Mouse (Mus musculus) kidney, embryonic 16.5 days (tissue): ENCODE data around the gene Prr15. TPM values are rescaled to one million over a fixed set of nuclear protein-coding genes. Genes with fewer than 3 reads are reported as not detected.

Source experiments
- ATAC-seq: fragments of 200-750 bp; cut with Nextera tagmentation; 2 replicates; pipeline ENCODE4 v1.8.0; 2017; ENCODE audit warnings: moderate TSS enrichment; ENCODE audit not compliant: low FRiP score, low TSS enrichment
- H3K27ac ChIP-seq: fragments of 300-500 bp; sonication (generic); 2 replicates; pipeline ENCODE4 v1.5.1; 2014; ENCODE audit warnings: low read length
- H3K27me3 ChIP-seq: fragments of 300-500 bp; sonication (generic); 2 replicates; pipeline ENCODE4 v1.6.1; 2014; ENCODE audit warnings: low read length, control low read depth, mixed read lengths; ENCODE audit not compliant: insufficient read depth
- H3K36me3 ChIP-seq: fragments of 300-500 bp; sonication (generic); 2 replicates; pipeline ENCODE4 v1.6.1; 2014; ENCODE audit warnings: low read length, control low read depth, mixed read lengths; ENCODE audit not compliant: insufficient read depth
- H3K4me1 ChIP-seq: fragments of 300-500 bp; sonication (generic); 2 replicates; pipeline ENCODE4 v1.6.1; 2014; ENCODE audit warnings: low read length, control low read depth, mixed read lengths; ENCODE audit not compliant: insufficient read depth
- H3K4me2 ChIP-seq: fragments of 300-500 bp; sonication (generic); replicated peaks from 2 replicates; pipeline ENCODE4 v1.6.1; 2014; ENCODE audit warnings: low read depth, low read length
- H3K4me3 ChIP-seq: fragments of 300-500 bp; sonication (generic); 2 replicates; pipeline ENCODE4 v1.5.1; 2014; ENCODE audit warnings: mild to moderate bottlenecking, low read length
- H3K9ac ChIP-seq: fragments of 300-500 bp; sonication (generic); replicated peaks from 2 replicates; pipeline ENCODE4 v1.6.1; 2014; ENCODE audit warnings: low read length
- H3K9me3 ChIP-seq: fragments of 300-500 bp; sonication (generic); 2 replicates; pipeline ENCODE4 v1.6.1; 2016; ENCODE audit warnings: low read length, control low read depth
- WGBS: fragments of 180-500 bp; shearing (Covaris S2); extraction: QIAGEN DNeasy Blood & Tissue Kit; methylation state at CpG from one replicate; pipeline ENCODE4 v1.1.7; 2014; 5-methylcytosine and 5-hydroxymethylcytosine counted together
- polyA plus RNA-seq: library from polyadenylated mRNA; unstranded; fragments of >200 nt; fragmentation: Nextera tagmentation; extraction: Ambion mirVana; gene quantifications from 2 replicates; pipeline ENCODE4 v1.2.1, GENCODE M21; 2015

The Prr15 gene
- polyA plus RNA-seq, 1 experiment from 2014 or later: 9.2 TPM

DNA sequence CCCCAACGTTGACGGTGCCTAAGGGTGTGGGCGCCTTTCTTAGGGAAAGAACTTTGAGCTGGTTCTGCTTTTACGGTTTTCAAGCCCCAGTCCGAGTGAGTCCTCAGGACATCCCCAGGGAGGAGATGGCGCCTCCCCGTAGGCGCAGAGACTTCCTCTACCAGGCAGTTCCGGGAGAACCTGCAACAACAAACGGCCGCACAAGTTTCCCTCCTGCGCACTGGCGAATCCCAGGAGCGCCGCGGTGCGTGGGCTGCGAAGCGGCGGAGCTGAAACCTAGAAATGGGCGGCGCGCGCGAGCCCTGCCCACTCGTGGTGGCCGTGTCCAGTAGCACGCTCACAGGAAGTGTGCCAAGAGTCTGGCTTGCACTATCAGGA lies 2.0 kb downstream of the Prr15 start:
- Histone ChIP-seq H3K4me2 (peak overlapping the region; percentile 94), H3K36me3 (no peaks in the 10 kb centered on the region), H3K9ac (peak overlapping the region; percentile 63), H3K4me1 (peaks cover 37% of the 10 kb centered on the region), H3K9me3 (no peaks in the 10 kb centered on the region), H3K27ac (peak overlapping the region; percentile 35; the same call in 1 of the 2 replicates), H3K4me3 (peak overlapping the region; percentile 60), H3K27me3 (peaks cover 15% of the 10 kb centered on the region)
- 0% methylated on average over 28 of the region's 28 CpGs for WGBS
- peak; percentile 46 for ATAC-seq

DNA sequence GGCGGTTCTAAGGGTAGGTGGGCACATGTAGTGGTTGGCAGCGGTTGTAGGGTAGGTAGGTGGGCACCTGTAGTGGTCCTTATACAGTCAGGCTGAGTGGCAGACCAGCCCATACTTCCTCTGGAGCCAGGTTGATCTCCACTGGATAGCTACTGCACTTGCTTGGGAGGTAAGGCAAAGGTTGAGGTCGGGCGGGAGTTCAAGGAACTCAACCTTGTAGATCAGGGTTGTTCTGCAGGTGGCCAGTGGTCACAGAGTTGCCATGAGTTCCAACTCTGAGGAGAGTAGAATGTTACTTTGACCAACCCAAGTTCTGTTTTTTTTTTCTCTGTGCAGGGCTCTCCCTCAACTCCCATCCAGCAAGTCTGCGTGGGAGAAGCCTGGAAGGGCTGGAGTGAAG lies 3.1 kb downstream of the Prr15 start:
- H3K4me2 ChIP-seq: peak overlapping the region; percentile 94; the same call in 1 of the 2 replicates
- no peak overlapping the region for H3K4me3 ChIP-seq
- H3K9ac ChIP-seq: no peak overlapping the region
- H3K4me1 ChIP-seq: peaks cover 43% of the 10 kb centered on the region
- ATAC-seq: no peak
- no peaks in the 10 kb centered on the region for H3K36me3 ChIP-seq
- WGBS: 96% methylated on average over 5 of the region's 5 CpGs
- H3K27me3 ChIP-seq: peaks cover 15% of the 10 kb centered on the region
- no peaks in the 10 kb centered on the region for H3K9me3 ChIP-seq
- no peak overlapping the region for H3K27ac ChIP-seq

DNA sequence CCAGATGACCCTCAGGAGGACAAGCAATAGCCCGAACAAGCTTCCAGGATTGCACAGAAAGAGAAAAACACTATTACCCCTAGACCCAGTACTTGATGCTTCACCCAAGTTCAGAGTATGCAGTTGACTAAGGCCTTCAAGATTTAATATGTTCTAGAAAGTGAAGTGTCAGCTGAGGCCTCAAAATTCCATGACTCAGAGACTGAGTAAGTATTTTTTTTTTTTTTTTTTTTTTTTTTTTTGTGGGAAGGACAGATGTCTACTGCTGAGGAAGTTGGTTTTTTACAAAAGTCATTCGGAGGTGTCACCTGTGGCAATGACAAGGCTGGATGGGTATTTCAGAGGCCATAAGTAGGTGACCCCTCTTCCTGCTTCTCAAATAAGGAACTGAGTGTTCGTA lies 4.0 kb downstream of the Prr15 start:
- Histone ChIP-seq H3K4me1 (peaks cover 43% of the 10 kb centered on the region), H3K4me2 (peak overlapping the region; percentile 30), H3K36me3 (no peaks in the 10 kb centered on the region), H3K9ac (no peak overlapping the region), H3K27me3 (peaks cover 8% of the 10 kb centered on the region), H3K9me3 (no peaks in the 10 kb centered on the region), H3K27ac (no peak overlapping the region), H3K4me3 (no peak overlapping the region)
- WGBS: 84% methylated on average over 3 of the region's 3 CpGs
- no peak for ATAC-seq

DNA sequence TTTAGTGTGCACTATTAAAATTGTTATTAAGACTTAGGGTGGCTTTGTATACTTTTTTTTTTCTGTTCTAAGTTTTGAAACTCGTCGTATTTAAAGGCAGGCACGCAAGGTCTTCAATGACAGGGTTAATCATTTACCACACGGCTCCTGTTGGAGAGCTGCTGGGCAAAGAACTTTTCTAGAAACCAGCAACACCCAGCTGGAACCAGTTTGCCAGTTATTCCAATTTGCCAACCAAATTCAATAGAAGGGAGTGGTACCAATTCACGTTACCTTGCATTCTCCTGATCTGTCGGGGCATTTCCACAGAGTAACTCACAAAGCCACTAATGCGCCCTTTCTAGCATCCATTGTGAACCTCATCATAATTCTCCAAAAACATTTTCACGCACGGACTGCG lies 4.5 kb downstream of the Prr15 start:
- Histone ChIP-seq H3K9ac (no peak overlapping the region), H3K4me2 (peak overlapping the region; percentile 30), H3K27me3 (peaks cover 6% of the 10 kb centered on the region; the same call in 1 of the 2 replicates), H3K4me3 (no peak overlapping the region), H3K9me3 (no peaks in the 10 kb centered on the region), H3K4me1 (peaks cover 43% of the 10 kb centered on the region), H3K36me3 (no peaks in the 10 kb centered on the region), H3K27ac (no peak overlapping the region)
- 68% methylated on average over 10 of the region's 10 CpGs for WGBS
- ATAC-seq: no peak

DNA sequence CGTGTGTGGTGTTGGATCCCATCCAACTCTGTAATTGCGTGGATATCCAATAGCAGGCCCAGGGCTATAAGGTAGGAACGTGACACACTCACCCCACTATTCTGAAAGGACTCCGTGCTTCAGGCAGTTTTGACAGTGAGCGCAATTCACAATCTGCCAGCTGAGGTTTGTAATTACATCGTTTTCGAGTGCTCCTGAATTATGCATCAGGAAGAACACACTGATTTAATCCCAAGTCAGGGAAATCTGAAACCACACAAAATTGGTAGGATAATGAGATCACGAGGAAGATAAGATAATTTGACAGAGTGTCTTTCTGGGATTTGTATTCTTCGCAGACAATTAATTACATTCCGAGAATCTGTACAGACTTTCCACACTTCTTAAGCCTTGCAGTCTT lies 6.1 kb downstream of the Prr15 start:
- H3K4me1 ChIP-seq: peaks cover 43% of the 10 kb centered on the region
- H3K9me3 ChIP-seq: no peaks in the 10 kb centered on the region
- ATAC-seq: no peak
- no peak overlapping the region for H3K4me3 ChIP-seq
- no peak overlapping the region for H3K27ac ChIP-seq
- H3K36me3 ChIP-seq: no peaks in the 10 kb centered on the region
- 31% methylated on average over 10 of the region's 10 CpGs for WGBS
- H3K27me3 ChIP-seq: no peaks in the 10 kb centered on the region; the same call in 1 of the 2 replicates
- no peak overlapping the region for H3K4me2 ChIP-seq
- no peak overlapping the region for H3K9ac ChIP-seq

DNA sequence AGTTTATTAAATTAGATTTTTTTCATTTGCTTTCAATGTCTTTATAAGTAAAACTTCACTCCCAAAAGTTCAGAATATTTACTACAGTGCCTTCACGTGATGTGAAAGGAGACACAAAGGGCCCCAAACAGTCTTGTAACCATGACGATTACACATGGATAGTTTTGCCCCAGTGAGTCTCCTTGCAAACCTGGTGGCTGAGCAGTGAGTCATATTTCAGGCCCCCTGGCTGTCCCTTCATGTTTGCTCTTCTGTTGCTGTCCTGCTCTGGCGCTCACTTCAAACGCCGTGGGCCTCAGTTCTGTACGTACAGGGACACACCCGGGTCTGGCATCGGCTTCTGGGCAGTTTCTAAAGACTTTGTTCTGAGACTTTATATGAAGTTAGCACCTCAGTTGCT lies 6.6 kb downstream of the Prr15 start:
- Histone ChIP-seq H3K9ac (no peak overlapping the region), H3K4me2 (0 out of 2 replicates have a peak overlapping the region, but pooled peaks have one; percentile 1), H3K36me3 (no peaks in the 10 kb centered on the region), H3K4me3 (no peak overlapping the region), H3K4me1 (peaks cover 42% of the 10 kb centered on the region), H3K9me3 (no peaks in the 10 kb centered on the region), H3K27ac (no peak overlapping the region), H3K27me3 (no peaks in the 10 kb centered on the region; the same call in 1 of the 2 replicates)
- peak; percentile 28; the same call in 1 of the 2 replicates for ATAC-seq
- 25% methylated on average over 8 of the region's 8 CpGs for WGBS

DNA sequence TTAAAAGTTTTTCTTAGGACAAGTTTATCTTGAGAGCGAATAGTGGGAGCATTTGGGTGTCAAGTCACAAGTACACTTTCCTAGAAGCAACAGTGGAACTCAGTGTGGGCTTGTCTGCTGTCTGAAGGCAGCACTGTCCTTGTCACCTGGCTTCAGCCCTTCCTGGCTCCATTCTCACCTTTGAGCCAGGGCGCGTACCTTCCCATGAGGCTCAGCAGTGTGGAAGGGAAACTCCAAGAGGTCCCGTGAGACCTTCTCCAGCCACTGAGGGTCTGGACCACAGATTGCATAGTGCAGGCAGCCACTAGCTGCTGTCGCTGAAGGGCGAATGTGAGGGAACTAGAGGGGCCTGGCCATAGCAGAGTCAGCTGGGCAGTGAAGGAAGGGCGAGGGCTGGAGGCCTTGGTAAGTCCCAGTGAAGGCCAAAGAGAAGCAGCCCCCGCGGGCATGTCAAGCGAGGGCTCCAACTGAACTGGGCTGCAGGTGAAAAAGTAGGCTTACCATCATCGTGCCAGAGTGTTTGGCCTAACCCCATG lies 7.5 kb downstream of the Prr15 start:
- peak overlapping the region; percentile 76 for H3K27ac ChIP-seq

DNA sequence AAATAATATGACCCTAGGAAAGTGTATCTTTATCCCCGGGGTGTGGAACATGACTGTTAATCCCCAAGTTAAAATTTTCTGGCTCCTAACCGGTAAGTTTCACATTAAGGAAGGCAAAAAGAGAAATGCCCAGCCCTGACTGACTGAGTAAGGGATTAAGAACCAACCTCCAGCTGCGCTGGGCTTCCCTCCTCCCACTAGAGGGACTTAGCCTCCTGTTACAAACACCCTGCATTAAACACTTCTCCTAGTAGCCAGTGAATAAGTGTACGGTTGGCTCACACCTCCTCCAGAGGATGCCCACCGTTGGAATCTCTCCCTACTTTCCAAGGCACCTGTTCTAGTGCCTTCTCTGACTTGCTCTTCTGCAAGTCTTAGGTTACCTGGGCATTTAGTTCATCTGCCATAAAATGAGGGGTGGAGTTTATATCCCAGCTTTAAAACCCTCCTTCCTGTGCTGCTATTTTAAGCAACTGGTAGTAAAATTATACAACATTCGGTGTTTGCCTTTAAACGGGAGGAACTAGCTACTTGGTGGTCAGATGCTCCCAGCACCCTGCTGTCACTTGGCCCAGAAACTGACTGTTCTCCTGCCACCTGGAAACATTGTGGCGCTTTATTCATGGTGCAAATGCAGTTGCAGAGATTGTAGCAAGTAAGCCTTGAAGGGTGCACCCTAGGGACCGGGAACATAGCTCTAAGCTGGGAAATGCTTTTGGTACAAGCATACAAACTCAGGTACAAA lies 8.2 kb downstream of the Prr15 start:
- Histone ChIP-seq H3K9me3 (no peaks in the 10 kb centered on the region), H3K9ac (no peak overlapping the region), H3K4me1 (peaks cover 29% of the 10 kb centered on the region), H3K4me3 (no peak overlapping the region), H3K4me2 (no peak overlapping the region), H3K27me3 (no peaks in the 10 kb centered on the region), H3K36me3 (no peaks in the 10 kb centered on the region), H3K27ac (peak overlapping the region; percentile 76)
- ATAC-seq: peak; percentile 46
- WGBS: 28% methylated on average over 9 of the region's 9 CpGs

More for the DNA sequence above, 7.5 kb downstream of the Prr15 start:
- Histone ChIP-seq H3K9me3 (no peaks in the 10 kb centered on the region), H3K4me1 (peaks cover 35% of the 10 kb centered on the region), H3K4me3 (no peak overlapping the region), H3K4me2 (no peak overlapping the region), H3K27me3 (no peaks in the 10 kb centered on the region; the same call in 1 of the 2 replicates), H3K36me3 (no peaks in the 10 kb centered on the region), H3K9ac (0 out of 2 replicates have a peak overlapping the region, but pooled peaks have one; percentile 19)
- 62% methylated on average over 11 of the region's 11 CpGs for WGBS
- no peak for ATAC-seq

DNA sequence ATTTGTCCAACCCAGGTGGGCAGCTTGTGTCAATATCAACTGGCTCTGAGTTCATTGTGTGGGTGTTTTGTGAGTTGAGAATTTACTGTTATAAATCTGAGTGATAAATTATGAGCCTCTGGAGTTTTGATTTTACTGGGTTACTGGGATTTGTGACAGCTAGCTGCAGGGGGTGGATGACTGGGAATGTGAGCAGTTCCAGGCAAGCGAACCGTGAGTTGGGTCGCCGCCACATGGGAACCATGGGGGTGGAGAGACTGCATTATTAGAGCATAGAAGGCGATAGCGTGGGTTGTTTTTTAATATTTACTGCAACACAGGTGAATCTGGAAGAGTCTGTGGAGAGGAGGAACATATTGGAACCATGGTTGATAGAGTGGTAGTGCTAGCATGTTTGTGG lies 11.7 kb downstream of the Prr15 start:
- H3K4me1 ChIP-seq: peaks cover 9% of the 10 kb centered on the region
- 63% methylated on average over 6 of the region's 6 CpGs for whole genome bisulfite sequencing
- no peaks in the 10 kb centered on the region for H3K36me3 ChIP-seq
- no peak overlapping the region for H3K4me2 ChIP-seq
- no peak overlapping the region for H3K4me3 ChIP-seq
- ATAC-seq: no peak
- no peaks in the 10 kb centered on the region for H3K27me3 ChIP-seq
- no peaks in the 10 kb centered on the region for H3K9me3 ChIP-seq
- no peak overlapping the region for H3K9ac ChIP-seq
- no peak overlapping the region for H3K27ac ChIP-seq

DNA sequence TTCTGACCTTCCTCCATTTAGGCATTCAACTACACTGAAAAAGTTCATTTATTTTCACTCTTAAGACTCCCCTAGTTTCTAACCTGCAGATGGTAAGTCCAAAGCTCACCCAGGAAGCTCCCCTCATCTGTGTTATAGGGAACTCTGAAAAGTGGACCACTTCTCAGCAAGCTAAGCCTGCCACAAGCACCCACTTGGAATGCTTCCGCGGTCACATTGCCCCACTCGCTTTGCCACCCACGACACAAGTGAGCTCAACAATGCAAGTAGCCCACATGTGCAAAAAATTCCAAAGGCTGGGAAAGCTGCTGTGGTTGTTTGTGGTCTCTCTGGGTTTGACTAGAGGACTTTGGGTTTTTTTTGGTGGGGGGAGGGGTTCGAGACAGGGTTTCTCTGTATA lies 15.5 kb downstream of the Prr15 start:
- Histone ChIP-seq H3K4me3 (no peak overlapping the region), H3K9ac (no peak overlapping the region), H3K4me2 (no peak overlapping the region), H3K4me1 (no peaks in the 10 kb centered on the region), H3K9me3 (no peaks in the 10 kb centered on the region), H3K36me3 (no peaks in the 10 kb centered on the region), H3K27me3 (no peaks in the 10 kb centered on the region), H3K27ac (no peak overlapping the region)
- no peak for ATAC-seq
- 90% methylated on average over 5 of the region's 5 CpGs for WGBS
